Mouse (Mus musculus) intestine, postnatal 0 days (tissue): ENCODE results near the gene Sostdc1. TPM values are rescaled to one million over a fixed set of nuclear protein-coding genes. Genes with fewer than 3 reads are reported as not detected.

Source experiments
- ATAC-seq: fragments of 200-750 bp; cut with Nextera tagmentation; 2 replicates; pipeline ENCODE4 v1.8.0; 2017; ENCODE audit warnings: mild to moderate bottlenecking, moderate TSS enrichment, moderate library complexity
- H3K27ac ChIP-seq: fragments of 300-500 bp; sonication (generic); 2 replicates; pipeline ENCODE4 v1.5.1; 2014; ENCODE audit warnings: mild to moderate bottlenecking, low read depth, low read length, moderate library complexity
- H3K27me3 ChIP-seq: fragments of 300-500 bp; sonication (generic); replicated peaks from 2 replicates; pipeline ENCODE4 v1.6.1; 2014; ENCODE audit warnings: low read length, mixed read lengths; ENCODE audit not compliant: control insufficient read depth, insufficient read depth
- H3K36me3 ChIP-seq: fragments of 300-500 bp; sonication (generic); 2 replicates; pipeline ENCODE4 v1.6.1; 2014; ENCODE audit warnings: mild to moderate bottlenecking, moderate library complexity; ENCODE audit not compliant: control insufficient read depth, insufficient read depth
- H3K4me1 ChIP-seq: fragments of 300-500 bp; sonication (generic); replicated peaks from 2 replicates; pipeline ENCODE4 v1.6.1; 2014; ENCODE audit warnings: antibody characterized with exemption, low read length, mixed read lengths; ENCODE audit not compliant: control insufficient read depth, insufficient read depth
- H3K4me2 ChIP-seq: fragments of 300-500 bp; sonication (generic); replicated peaks from 2 replicates; pipeline ENCODE4 v1.6.1; 2014; ENCODE audit warnings: low read depth, mild to moderate bottlenecking, moderate library complexity
- H3K4me3 ChIP-seq: fragments of 300-500 bp; sonication (generic); 2 replicates; pipeline ENCODE4 v1.5.1; 2014; ENCODE audit warnings: low read depth, low read length
- H3K9ac ChIP-seq: fragments of 300-500 bp; sonication (generic); 2 replicates; pipeline ENCODE4 v1.6.1; 2014; ENCODE audit warnings: mild to moderate bottlenecking, low read depth, low read length
- H3K9me3 ChIP-seq: fragments of 300-500 bp; sonication (generic); 2 replicates; pipeline ENCODE4 v1.6.1; 2016; ENCODE audit warnings: mixed run types; ENCODE audit not compliant: control insufficient read depth
- CTCF ChIP-seq: sonication (generic); IDR thresholded peaks from 2 replicates; pipeline ENCODE4 v1.5.1; 2016; ENCODE audit warnings: low read depth, mild to moderate bottlenecking, control low read depth, antibody characterized with exemption, moderate library complexity
- WGBS: fragments of 180-500 bp; shearing (Covaris S2); extraction: QIAGEN DNeasy Blood & Tissue Kit; methylation state at CpG from one replicate; pipeline ENCODE4 v1.1.7; 2014; 5-methylcytosine and 5-hydroxymethylcytosine counted together
- polyA plus RNA-seq: library from polyadenylated mRNA; unstranded; fragments of >200 nt; fragmentation: Nextera tagmentation; extraction: Ambion mirVana; gene quantifications from 2 replicates; pipeline ENCODE4 v1.2.1, GENCODE M21; 2015

Gene Sostdc1
- polyA plus RNA-seq, 1 experiment from 2014 or later, result 2.4 TPM

GRCm38 (mm10) chr12:36316056-36316455 is 2.1 kb downstream of the Sostdc1 start:
- WGBS, result 71% methylated on average over 3 of the region's 3 CpGs
- no peaks in the 10 kb centered on the region for H3K36me3 ChIP-seq
- H3K27me3 ChIP-seq, result no peaks in the 10 kb centered on the region
- ATAC-seq, result no peak
- H3K4me2 ChIP-seq, result no peak overlapping the region
- H3K9me3 ChIP-seq, result no peaks in the 10 kb centered on the region
- H3K4me3 ChIP-seq, result no peak overlapping the region
- no peak for TF ChIP-seq CTCF
- no peak overlapping the region for H3K9ac ChIP-seq
- no peaks in the 10 kb centered on the region for H3K4me1 ChIP-seq
- no peak overlapping the region for H3K27ac ChIP-seq

GRCm38 (mm10) chr12:36317036-36317819 is 3.3 kb downstream of the Sostdc1 start:
- peak overlapping the region; percentile 82 for H3K4me2 ChIP-seq
- no peaks in the 10 kb centered on the region for H3K36me3 ChIP-seq
- H3K27me3 ChIP-seq, result no peaks in the 10 kb centered on the region
- H3K9ac ChIP-seq, result 0 out of 2 replicates have a peak overlapping the region, but pooled peaks have one; percentile 11
- H3K4me1 ChIP-seq, result no peaks in the 10 kb centered on the region
- no peak overlapping the region for H3K27ac ChIP-seq
- H3K9me3 ChIP-seq, result no peaks in the 10 kb centered on the region
- peak; percentile 23; the same call in 1 of the 2 replicates for TF ChIP-seq CTCF
- ATAC-seq, result peak; percentile 59; the same call in 1 of the 2 replicates
- peak overlapping the region; percentile 40 for H3K4me3 ChIP-seq
- WGBS, result 5% methylated on average over 30 of the region's 30 CpGs

DNA sequence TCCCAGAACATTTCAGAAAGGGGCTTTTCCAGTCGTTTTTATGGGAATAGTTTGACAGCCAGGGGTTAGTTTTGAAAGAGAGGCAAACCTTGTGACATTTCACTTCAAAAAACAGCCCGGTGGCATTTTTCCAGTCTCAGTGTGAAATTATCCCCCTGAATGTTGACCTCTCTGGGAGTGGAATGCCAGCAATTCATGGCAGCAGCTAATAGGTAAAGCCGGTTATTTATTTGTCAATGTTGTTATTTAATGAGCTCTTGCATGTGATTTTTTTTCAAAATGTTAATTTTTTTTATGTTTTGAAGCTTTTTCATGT is 3.8 kb downstream of the Sostdc1 start:
- Histone ChIP-seq H3K27ac (no peak overlapping the region), H3K4me2 (peak overlapping the region; percentile 82; the same call in 1 of the 2 replicates), H3K9ac (no peak overlapping the region), H3K4me3 (no peak overlapping the region), H3K36me3 (no peaks in the 10 kb centered on the region), H3K4me1 (no peaks in the 10 kb centered on the region), H3K9me3 (no peaks in the 10 kb centered on the region), H3K27me3 (no peaks in the 10 kb centered on the region)
- 25% methylated on average over 3 of the region's 3 CpGs for WGBS
- ATAC-seq, result no peak
- TF ChIP-seq CTCF, result no peak

- H3K4me3 ChIP-seq, result no peak overlapping the region
- no peak for TF ChIP-seq CTCF
- H3K9me3 ChIP-seq, result no peaks in the 10 kb centered on the region
- no peak for ATAC-seq
- H3K36me3 ChIP-seq, result no peaks in the 10 kb centered on the region
- H3K27ac ChIP-seq, result no peak overlapping the region
- 82% methylated on average over 4 of the region's 4 CpGs for WGBS
- no peaks in the 10 kb centered on the region for H3K27me3 ChIP-seq
- H3K4me2 ChIP-seq, result no peak overlapping the region
- no peaks in the 10 kb centered on the region for H3K4me1 ChIP-seq
- H3K9ac ChIP-seq, result no peak overlapping the region
These were observed 12.2 kb downstream of the Sostdc1 start for GRCm38 (mm10) chr12:36326101-36326521.

- no peaks in the 10 kb centered on the region for H3K4me1 ChIP-seq
- no peaks in the 10 kb centered on the region for H3K36me3 ChIP-seq
- no peaks in the 10 kb centered on the region for H3K27me3 ChIP-seq
- no peak overlapping the region for H3K27ac ChIP-seq
- no peak overlapping the region for H3K4me3 ChIP-seq
- no peak overlapping the region for H3K9ac ChIP-seq
- 97% methylated on average over 1 of the region's 1 CpGs for WGBS
- no peaks in the 10 kb centered on the region for H3K9me3 ChIP-seq
- no peak for TF ChIP-seq CTCF
- ATAC-seq, result no peak
- H3K4me2 ChIP-seq, result no peak overlapping the region
These were observed 18.7 kb downstream of the Sostdc1 start for GRCm38 (mm10) chr12:36332676-36333075.

GRCm38 (mm10) chr12:36333837-36334281 is 19.9 kb downstream of the Sostdc1 start:
- Histone ChIP-seq H3K27ac (no peak overlapping the region), H3K4me1 (no peaks in the 10 kb centered on the region), H3K4me3 (no peak overlapping the region), H3K9me3 (no peaks in the 10 kb centered on the region), H3K4me2 (no peak overlapping the region), H3K27me3 (no peaks in the 10 kb centered on the region), H3K9ac (no peak overlapping the region), H3K36me3 (no peaks in the 10 kb centered on the region)
- ATAC-seq, result no peak
- TF ChIP-seq CTCF, result no peak
- WGBS, result 79% methylated on average over 9 of the region's 9 CpGs
